Mouse (Mus musculus) cerebellum, adult 2 months (tissue): ENCODE measurements around the gene Chd4. TPM values are rescaled to one million over a fixed set of nuclear protein-coding genes. Genes with fewer than 3 reads are reported as not detected.
A peak's percentile ranks its signal among the peaks of the same experiment; 100 is the strongest.

ENCODE experiments used
- DNase-seq, 2 experiments: peaks; one replicate each; pipeline ENCODE4 v3.0.0; 2021
- H3K27ac ChIP-seq: fragments of 200-500 bp; 2 replicates; pipeline ENCODE4 v1.5.1; 2012; ENCODE audit warnings: low read length, control low read depth, inconsistent platforms; ENCODE audit not compliant: insufficient read depth
- H3K27me3 ChIP-seq: fragments of 200-500 bp; 2 replicates; pipeline ENCODE4 v1.6.1; 2012; ENCODE audit warnings: inconsistent platforms, mild to moderate bottlenecking, low read length, moderate library complexity; ENCODE audit not compliant: control insufficient read depth, insufficient read depth
- H3K4me1 ChIP-seq: fragments of 200-500 bp; 2 replicates; pipeline ENCODE4 v1.6.1; 2011; ENCODE audit warnings: low read length; ENCODE audit not compliant: control insufficient read depth, insufficient read depth
- H3K4me3 ChIP-seq: fragments of 200-500 bp; replicated peaks from 2 replicates; pipeline ENCODE3; 2011; ENCODE audit warnings: mild to moderate bottlenecking, low read depth, low read length, control low read depth; ENCODE audit not compliant: insufficient read depth
- CTCF ChIP-seq: fragments of 200-500 bp; IDR thresholded peaks from 2 replicates; pipeline ENCODE4 v1.5.1; 2011; ENCODE audit warnings: low read depth, mild to moderate bottlenecking, control low read depth, low read length, moderate library complexity, borderline replicate concordance; ENCODE audit not compliant: insufficient read depth
- POLR2A ChIP-seq: fragments of 200-500 bp; IDR thresholded peaks from 2 replicates; pipeline ENCODE4 v1.6.1; 2011; ENCODE audit warnings: low read length, control low read depth, borderline replicate concordance; ENCODE audit not compliant: insufficient read depth
- WGBS: fragments of 180-500 bp; shearing (Covaris S2); methylation state at CpG from one replicate; pipeline ENCODE4 v1.1.7; 2018; 5-methylcytosine and 5-hydroxymethylcytosine counted together
- polyA plus RNA-seq: library from polyadenylated mRNA; depleted of rRNA; stranded (reverse); fragments of >200 nt; gene quantifications from 2 replicates; pipeline ENCODE4 v1.2.3, GENCODE M21; 2012

Chd4 gene
- polyA plus RNA-seq, 1 experiment: 110 TPM

DNA sequence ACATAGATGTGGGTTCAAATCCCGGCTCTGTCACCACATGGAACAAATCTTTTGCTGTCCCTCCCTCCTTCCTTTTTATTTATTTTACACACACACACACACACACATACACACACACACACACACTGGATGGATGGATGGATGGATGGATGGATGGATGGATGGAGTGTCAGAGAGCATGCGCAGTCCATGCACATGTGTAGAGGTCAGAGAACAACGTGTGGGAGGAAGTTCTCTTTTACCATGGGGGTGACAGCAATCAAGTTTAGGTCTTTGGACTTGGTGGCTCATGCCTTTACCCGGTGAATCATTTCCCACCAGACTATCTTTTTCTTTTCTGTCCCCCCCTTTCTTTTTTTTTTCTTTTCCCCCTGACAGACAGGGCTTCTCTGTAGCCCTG, 57.9 kb downstream of the Chd4 start:
- TF ChIP-seq POLR2A (no peak), CTCF (no peak)
- no peak overlapping the region for H3K27ac ChIP-seq
- no peaks in the 10 kb centered on the region for H3K27me3 ChIP-seq
- DNase-seq: no peak
- H3K4me3 ChIP-seq: no peak overlapping the region
- peaks cover 10% of the 10 kb centered on the region for H3K4me1 ChIP-seq
- 85% methylated on average over 4 of the region's 4 CpGs for WGBS

GRCm38 (mm10) chr6:125154550-125154949, 58.8 kb downstream of the Chd4 start:
- TF ChIP-seq POLR2A (no peak), CTCF (peak; percentile 57)
- peaks cover 3% of the 10 kb centered on the region for H3K4me1 ChIP-seq
- peak in 1 of 2 experiments; percentile 41 for DNase-seq
- no peak overlapping the region for H3K4me3 ChIP-seq
- H3K27me3 ChIP-seq: no peaks in the 10 kb centered on the region
- H3K27ac ChIP-seq: no peak overlapping the region

GRCm38 (mm10) chr6:125155262-125155661, 59.5 kb downstream of the Chd4 start:
- TF ChIP-seq POLR2A (no peak), CTCF (no peak)
- DNase-seq: no peak
- WGBS: 84% methylated on average over 8 of the region's 8 CpGs
- no peaks in the 10 kb centered on the region; the same call in none of the 2 replicates for H3K4me1 ChIP-seq
- no peaks in the 10 kb centered on the region for H3K27me3 ChIP-seq
- H3K27ac ChIP-seq: no peak overlapping the region
- no peak overlapping the region for H3K4me3 ChIP-seq

- no peak for DNase-seq
- Histone ChIP-seq H3K27ac (no peak overlapping the region), H3K4me3 (no peak overlapping the region), H3K27me3 (no peaks in the 10 kb centered on the region), H3K4me1 (peaks cover 11% of the 10 kb centered on the region)
- no peak for TF ChIP-seq CTCF
- no peak for TF ChIP-seq POLR2A
- 85% methylated on average over 3 of the region's 3 CpGs for WGBS
Observed at GRCm38 (mm10) chr6:125156491-125156890, 60.7 kb downstream of the Chd4 start.

DNA sequence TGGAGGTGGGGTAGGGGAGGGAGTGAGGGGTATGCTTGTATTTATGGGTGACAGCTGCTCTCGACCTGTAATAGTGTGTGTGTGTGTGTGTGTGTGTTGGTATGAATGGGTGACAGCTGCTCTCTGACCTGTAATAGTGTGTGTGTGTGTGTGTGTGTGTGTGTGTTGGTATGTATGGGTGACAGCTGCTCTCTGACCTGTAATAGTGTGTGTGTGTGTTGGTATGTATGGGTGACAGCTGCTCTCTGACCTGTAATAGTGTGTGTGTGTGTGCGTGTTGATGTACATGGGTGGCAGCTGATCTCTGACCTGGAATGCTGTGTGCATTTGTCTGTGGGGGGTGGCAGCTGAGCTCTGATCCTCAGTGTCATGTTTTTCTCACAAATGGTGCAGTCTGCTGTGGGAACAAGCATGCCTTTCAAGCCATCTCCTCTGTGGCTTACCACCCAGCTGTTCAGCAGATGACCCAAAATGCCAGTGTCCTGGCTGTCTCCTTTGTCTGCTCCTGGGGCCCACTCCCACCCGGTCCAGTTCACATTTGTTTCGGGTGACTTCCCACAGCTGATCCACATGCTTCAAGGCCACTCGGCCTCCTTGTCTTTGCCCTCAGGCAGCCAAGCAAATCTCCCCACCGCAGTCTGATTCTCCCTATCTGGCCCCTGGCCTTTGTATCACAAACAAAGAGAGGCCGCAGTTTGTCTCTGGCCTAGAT, 61.3 kb downstream of the Chd4 start:
- Histone ChIP-seq H3K4me3 (no peak overlapping the region), H3K27ac (no peak overlapping the region), H3K4me1 (peaks cover 11% of the 10 kb centered on the region), H3K27me3 (no peaks in the 10 kb centered on the region)
- WGBS: 23% methylated on average over 7 of the region's 7 CpGs
- TF ChIP-seq POLR2A: peak; percentile 3; the same call in 1 of the 2 replicates
- TF ChIP-seq CTCF: no peak
- no peak for DNase-seq

DNA sequence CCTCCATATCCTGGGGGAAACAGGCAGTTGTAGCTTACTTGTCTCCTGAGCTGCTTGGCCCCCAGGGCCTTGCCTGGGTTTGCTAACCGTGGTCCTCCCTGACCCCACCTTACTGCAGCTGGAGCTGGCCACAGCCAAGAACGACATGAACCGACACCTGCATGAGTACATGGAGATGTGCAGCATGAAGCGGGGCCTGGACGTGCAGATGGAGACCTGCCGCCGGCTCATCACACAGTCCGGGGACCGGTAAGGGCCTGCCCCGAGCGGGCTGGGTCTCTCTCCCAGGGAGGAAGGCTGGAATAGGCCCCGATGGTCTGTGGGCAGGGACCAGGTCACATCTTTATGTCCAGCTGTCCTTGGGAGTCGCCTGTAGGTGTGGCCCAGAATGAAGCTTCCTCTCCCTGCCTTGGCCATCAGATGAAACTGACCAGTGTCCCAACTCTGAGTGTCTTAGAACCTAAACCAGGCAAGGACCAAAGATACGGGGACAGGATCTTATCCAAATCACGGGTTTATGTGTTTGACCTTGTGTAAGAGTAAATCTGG, 63.2 kb downstream of the Chd4 start:
- WGBS: 80% methylated on average over 15 of the region's 15 CpGs
- Histone ChIP-seq H3K27me3 (no peaks in the 10 kb centered on the region), H3K4me3 (no peak overlapping the region), H3K27ac (no peak overlapping the region), H3K4me1 (peaks cover 11% of the 10 kb centered on the region)
- TF ChIP-seq POLR2A: no peak
- no peak for DNase-seq

- no peak for DNase-seq
- WGBS: 69% methylated on average over 7 of the region's 7 CpGs
- H3K4me3 ChIP-seq: no peak overlapping the region
- H3K27me3 ChIP-seq: no peaks in the 10 kb centered on the region
- H3K27ac ChIP-seq: no peak overlapping the region
- TF ChIP-seq CTCF: no peak
- no peak for TF ChIP-seq POLR2A
- peaks cover 11% of the 10 kb centered on the region for H3K4me1 ChIP-seq
Observed at GRCm38 (mm10) chr6:125159773-125160557, 64.2 kb downstream of the Chd4 start.

DNA sequence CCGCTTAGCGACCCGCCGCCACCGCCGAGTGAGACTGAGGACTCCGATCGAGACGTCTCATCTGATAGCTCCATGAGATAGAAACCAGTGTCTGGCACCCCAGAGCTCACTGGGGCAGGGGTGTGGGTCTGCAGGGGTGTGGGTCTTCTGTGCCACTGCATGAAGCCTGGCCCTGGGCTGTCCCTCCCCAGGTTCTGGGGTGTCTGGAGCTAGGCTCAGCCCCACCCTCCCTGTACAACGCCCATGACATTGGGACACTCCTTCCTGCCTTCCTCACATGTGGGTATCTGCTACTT, 64.7 kb downstream of the Chd4 start:
- peaks cover 11% of the 10 kb centered on the region for H3K4me1 ChIP-seq
- no peak overlapping the region for H3K27ac ChIP-seq
- WGBS: 7% methylated on average over 10 of the region's 10 CpGs
- no peaks in the 10 kb centered on the region for H3K27me3 ChIP-seq
- TF ChIP-seq CTCF (no peak), POLR2A (no peak)
- peak in 1 of 2 experiments; percentile 47 for DNase-seq
- no peak overlapping the region for H3K4me3 ChIP-seq
